Mouse (Mus musculus) stomach, postnatal 0 days (tissue): Measurements from ENCODE around the gene Fam25c.

Experiments used
- CTCF ChIP-seq: IDR thresholded peaks from 2 replicates; pipeline ENCODE4 v1.5.1; 2016; ENCODE audit warnings: antibody characterized with exemption, low read depth, mild to moderate bottlenecking, moderate library complexity
- EP300 ChIP-seq: optimal IDR thresholded peaks from 2 replicates; pipeline ENCODE3; 2016; ENCODE audit warnings: antibody characterized with exemption

GRCm38 (mm10) chr14:34359676-34360244, 4.5 kb upstream of the Fam25c start:
- TF ChIP-seq EP300, result no peak
- TF ChIP-seq CTCF, result no peak
